Mouse (Mus musculus) cerebellum, adult 9-10 months (tissue): Measurements from ENCODE around the gene Rhox4c.
"Not testable (repeated sequence)": the region's sequence is repeated elsewhere in the genome, so short reads cannot be mapped to it uniquely, and the experiment has no call there.

Experiments
- DNase-seq: peaks from one replicate; pipeline ENCODE4 v3.0.0; 2022

Rhox4c gene

DNA sequence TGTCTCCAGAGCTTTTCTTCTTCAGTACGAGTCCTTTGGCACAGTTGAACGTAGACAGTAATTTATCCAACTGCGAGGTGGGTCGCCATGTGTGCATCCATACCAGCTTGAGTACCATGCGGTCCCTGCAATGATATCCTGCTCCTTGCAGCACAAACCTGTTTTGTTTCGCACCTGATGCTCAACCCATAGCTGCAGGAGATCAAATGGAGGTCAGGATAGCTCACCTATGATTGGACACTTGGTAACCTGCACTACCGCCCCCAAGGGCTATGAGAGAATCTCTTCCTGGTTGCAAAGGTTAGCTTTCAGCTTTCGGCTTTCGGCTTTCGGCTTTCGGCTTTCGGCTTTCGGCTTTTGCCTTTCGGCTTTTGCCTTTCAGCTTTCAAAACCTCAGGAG lies at the start of gene Rhox4c:
TSS of gene Rhox4c (plus strand) at position 301 of the 400 bp plus-strand sequence.
- DNase-seq, result not testable (repeated sequence)

- DNase-seq, result not testable (repeated sequence)
These were observed 47.9 kb upstream of the Rhox4c start, which contains the start of gene Rhox4b for GRCm38 (mm10) chrX:37432194-37432593. TSS of gene Rhox4b (plus strand) at chrX:37432494.

DNA sequence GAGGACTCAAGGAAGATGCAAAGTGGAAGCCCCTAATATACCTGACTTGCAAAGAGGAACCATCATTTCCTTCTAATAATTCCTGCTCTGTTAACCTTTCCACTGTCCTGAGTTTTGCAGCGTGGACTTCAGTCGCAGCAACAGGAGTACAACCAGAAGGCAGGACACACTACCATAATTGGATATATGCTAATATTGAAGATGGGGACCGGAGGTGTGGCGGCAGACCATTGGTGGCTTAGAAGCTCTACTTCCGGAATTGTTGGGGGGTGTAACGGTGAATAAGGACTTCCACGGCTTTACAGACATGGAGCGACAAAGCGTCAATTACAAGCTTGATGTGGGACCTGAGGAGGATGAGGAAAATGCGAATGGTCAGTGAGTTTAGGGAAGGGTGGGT lies 26.8 kb upstream of the Rhox4c start, which contains the start of gene Rhox2c:
TSS of gene Rhox2c (plus strand) at position 301 of the 400 bp plus-strand sequence.
- not testable (repeated sequence) for DNase-seq

DNA sequence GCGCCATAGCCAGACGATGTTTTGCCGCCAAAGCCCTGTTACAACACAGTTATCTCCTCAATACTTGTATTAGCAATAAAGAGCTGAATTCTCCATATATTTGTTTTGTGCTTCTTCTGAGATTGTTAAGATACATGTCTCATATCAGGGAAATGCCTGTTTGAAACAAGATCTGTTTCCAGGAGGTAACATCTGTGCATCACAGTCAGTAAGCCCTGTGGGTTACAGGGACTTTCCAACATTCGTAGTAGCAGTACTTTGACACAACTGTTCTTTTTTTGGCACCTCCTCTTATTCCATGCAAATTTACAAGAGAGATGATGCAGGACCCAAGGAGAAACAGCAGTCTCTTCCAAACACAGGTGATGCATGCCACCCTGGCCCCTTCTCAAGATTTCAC lies 21.9 kb upstream of the Rhox4c start, which contains the start of gene Rhox3c:
TSS of gene Rhox3c (plus strand) at position 301 of the 400 bp plus-strand sequence.
- DNase-seq, result not testable (repeated sequence)

- DNase-seq, result not testable (repeated sequence)
These were observed 33.9 kb downstream of the Rhox4c start, which contains the start of gene Rhox4d for GRCm38 (mm10) chrX:37514059-37514458. TSS of gene Rhox4d (plus strand) at chrX:37514359.

DNA sequence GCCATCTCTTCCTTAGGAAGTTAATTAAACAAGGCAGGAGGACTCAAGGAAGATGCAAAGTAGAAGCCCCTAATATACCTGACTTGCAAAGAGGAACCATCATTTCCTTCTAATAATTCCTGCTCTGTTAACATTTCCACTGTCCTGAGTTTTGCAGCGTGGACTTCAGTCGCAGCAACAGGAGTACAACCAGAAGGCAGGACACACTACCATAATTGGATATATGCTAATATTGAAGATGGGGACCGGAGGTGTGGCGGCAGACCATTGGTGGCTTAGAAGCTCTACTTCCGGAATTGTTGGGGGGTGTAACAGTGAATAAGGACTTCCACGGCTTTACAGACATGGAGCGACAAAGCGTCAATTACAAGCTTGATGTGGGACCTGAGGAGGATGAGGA lies 50.0 kb downstream of the Rhox4c start, which contains the start of gene Rhox2e:
TSS of gene Rhox2e (plus strand) at position 301 of the 400 bp plus-strand sequence.
- not testable (repeated sequence) for DNase-seq
